Mouse (Mus musculus) spleen, adult 2 months (tissue): ENCODE results near the gene Swsap1.

Experiments
- CTCF ChIP-seq: fragments of 200-500 bp; IDR thresholded peaks from 2 replicates; pipeline ENCODE4 v1.5.1; 2011; ENCODE audit warnings: mild to moderate bottlenecking, inconsistent platforms; ENCODE audit not compliant: insufficient read depth, insufficient read length, insufficient replicate concordance; ENCODE audit errors: extremely low read depth
- POLR2A ChIP-seq: fragments of 200-500 bp; IDR thresholded peaks from 2 replicates; pipeline ENCODE4 v1.6.1; 2011; ENCODE audit warnings: low read depth, low read length, inconsistent platforms

- TF ChIP-seq POLR2A (no peak), CTCF (no peak)
These were observed 5.9 kb downstream of the Swsap1 start for GRCm38 (mm10) chr9:21961366-21961980.
